Mouse (Mus musculus) skeletal muscle tissue, adult 2 months (tissue): ENCODE measurements at regions not wholly inside any gene's neighbourhood (a gene's known extent, or its start where the extent isn't known, plus 50 kb on each side); places are given as distances from the start of the nearest gene placed in this dataset.

Experiments used
- DNase-seq: peaks from one replicate; pipeline ENCODE4 v3.0.0-alpha.2; 2012; ENCODE audit warnings: low read depth, low spot score

- DNase-seq = peak; percentile 74
These were observed 440.8 kb upstream of the Tnp1 start for GRCm38 (mm10) chr1:73456359-73457062.

GRCm38 (mm10) chr1:73444216-73444890, 428.6 kb upstream of the Tnp1 start:
- no peak for DNase-seq

- DNase-seq = no peak
These were observed 422.7 kb upstream of the Tnp1 start for GRCm38 (mm10) chr1:73438385-73438784.

- no peak for DNase-seq
These were observed 412.4 kb upstream of the Tnp1 start for GRCm38 (mm10) chr1:73428101-73428500.

- no peak for DNase-seq
These were observed 409.3 kb upstream of the Tnp1 start for GRCm38 (mm10) chr1:73425049-73425448.

- DNase-seq = peak; percentile 9
These were observed 402.5 kb upstream of the Tnp1 start for GRCm38 (mm10) chr1:73418196-73418595.

GRCm38 (mm10) chr1:73411452-73411851, 395.7 kb upstream of the Tnp1 start:
- DNase-seq = no peak

GRCm38 (mm10) chr1:73399178-73399577, 383.5 kb upstream of the Tnp1 start:
- no peak for DNase-seq

GRCm38 (mm10) chr1:73395034-73395433, 379.3 kb upstream of the Tnp1 start:
- no peak for DNase-seq

- DNase-seq = no peak
These were observed 378.8 kb upstream of the Tnp1 start for GRCm38 (mm10) chr1:73394466-73394865.

- DNase-seq = no peak
These were observed 376.4 kb upstream of the Tnp1 start for GRCm38 (mm10) chr1:73392077-73392476.

- DNase-seq = no peak
These were observed 374.3 kb upstream of the Tnp1 start for GRCm38 (mm10) chr1:73389976-73390375.

- no peak for DNase-seq
These were observed 373.5 kb upstream of the Tnp1 start for GRCm38 (mm10) chr1:73389174-73389573.

GRCm38 (mm10) chr1:73381578-73381977, 365.9 kb upstream of the Tnp1 start:
- no peak for DNase-seq

- no peak for DNase-seq
These were observed 359.0 kb upstream of the Tnp1 start for GRCm38 (mm10) chr1:73374531-73375375.

- no peak for DNase-seq
These were observed 352.5 kb upstream of the Tnp1 start for GRCm38 (mm10) chr1:73368222-73368621.

GRCm38 (mm10) chr1:73365842-73366241, 350.1 kb upstream of the Tnp1 start:
- DNase-seq = no peak

GRCm38 (mm10) chr1:73364300-73364683, 348.6 kb upstream of the Tnp1 start:
- DNase-seq = no peak

- peak; percentile 58 for DNase-seq
These were observed 348.0 kb upstream of the Tnp1 start for GRCm38 (mm10) chr1:73363549-73364299.

- peak; percentile 56 for DNase-seq
These were observed 346.4 kb upstream of the Tnp1 start for GRCm38 (mm10) chr1:73362122-73362521.

GRCm38 (mm10) chr1:73361300-73361699, 345.6 kb upstream of the Tnp1 start:
- DNase-seq = peak; percentile 78

- no peak for DNase-seq
These were observed 338.7 kb upstream of the Tnp1 start for GRCm38 (mm10) chr1:73354447-73354846.
